Mouse (Mus musculus): Measurements from ENCODE around the gene Krtdap.
"Not testable (repeated sequence)": the region's sequence is repeated elsewhere in the genome, so short reads cannot be mapped to it uniquely, and the experiment has no call there.

Krtdap gene

DNA sequence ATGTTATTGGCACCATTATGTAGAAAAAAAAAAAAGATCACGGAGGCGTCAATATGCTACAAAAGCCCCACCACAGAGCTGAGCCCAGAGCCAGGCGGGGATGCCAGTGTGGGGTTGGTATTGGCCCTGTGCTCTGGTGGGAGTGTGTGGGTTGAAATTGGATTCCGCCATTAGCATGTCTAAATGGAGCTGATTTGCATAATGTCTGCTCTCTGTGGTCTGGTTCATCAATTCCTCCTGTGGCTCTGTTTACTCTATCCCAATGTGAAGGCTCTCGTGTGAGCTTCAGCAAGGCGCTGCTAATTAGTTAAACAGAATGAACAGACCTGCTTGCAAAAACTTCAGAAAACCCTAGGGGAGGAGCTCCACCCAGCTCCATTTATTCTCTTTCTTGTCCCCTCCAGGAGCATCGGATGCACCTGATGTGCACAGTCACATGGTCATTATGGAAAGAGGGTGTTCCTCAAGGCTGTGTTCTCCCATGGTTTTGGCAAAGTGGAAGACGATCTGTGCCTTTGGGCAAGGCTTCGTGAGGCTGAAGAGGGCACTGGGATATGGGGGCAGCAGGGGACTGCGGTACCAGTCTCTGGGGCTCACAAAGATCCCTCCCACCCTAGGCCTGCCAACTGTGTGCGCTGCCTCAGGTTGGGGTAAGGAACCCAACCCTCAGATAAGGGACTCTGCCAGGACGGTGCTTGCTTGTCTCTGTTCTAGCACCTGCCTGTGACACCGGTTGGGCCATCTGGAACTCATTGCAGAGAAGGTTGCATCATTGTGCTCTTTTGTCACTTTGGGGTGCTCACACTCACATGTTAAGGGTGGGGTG, 1.8 kb upstream of the Krtdap start:
- DNase-seq (ENCODE audit: low read depth, low spot score) = no peak

DNA sequence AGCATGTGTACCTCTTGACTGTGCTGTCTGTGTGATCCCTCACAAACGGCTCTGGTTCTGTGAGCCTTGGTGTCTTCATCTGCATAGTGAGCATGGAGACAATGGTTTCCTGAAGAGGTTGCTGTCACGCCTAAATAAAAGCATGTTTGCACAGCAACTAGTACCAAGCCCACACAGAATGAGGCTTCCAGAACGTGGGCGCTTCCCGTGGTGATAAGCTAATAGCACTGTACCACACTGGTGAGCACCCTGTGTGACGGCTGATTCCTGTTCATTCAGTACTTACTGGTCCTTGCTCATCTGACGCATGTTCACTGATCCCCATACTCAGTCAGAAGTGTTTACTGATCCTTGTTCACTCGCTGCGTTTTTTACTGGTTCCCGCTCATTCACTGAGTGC, 2.4 kb downstream of the Krtdap start:
- no peak for DNase-seq (ENCODE audit: low read depth, low spot score)

DNA sequence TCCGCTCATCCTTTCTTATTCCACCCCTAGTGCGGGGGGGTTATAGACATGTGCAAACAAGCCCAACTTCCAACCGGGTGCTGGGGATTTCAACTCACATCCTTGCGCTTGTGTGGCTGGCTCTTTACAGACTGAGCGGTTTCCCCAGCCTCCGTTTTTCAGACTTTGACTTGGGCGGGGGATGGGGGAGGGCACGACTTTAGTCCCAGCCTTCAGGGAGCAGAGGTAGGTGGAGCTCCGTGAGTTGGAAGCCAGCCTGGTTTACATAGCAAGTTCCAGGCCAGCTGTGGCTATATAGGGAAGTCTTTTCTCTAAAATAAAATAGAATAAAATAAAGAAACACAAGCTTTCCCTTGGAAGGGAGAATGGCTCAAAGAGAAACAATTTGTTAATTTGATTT, 4.2 kb downstream of the Krtdap start:
- DNase-seq (ENCODE audit: low read depth, low spot score) = no peak

DNA sequence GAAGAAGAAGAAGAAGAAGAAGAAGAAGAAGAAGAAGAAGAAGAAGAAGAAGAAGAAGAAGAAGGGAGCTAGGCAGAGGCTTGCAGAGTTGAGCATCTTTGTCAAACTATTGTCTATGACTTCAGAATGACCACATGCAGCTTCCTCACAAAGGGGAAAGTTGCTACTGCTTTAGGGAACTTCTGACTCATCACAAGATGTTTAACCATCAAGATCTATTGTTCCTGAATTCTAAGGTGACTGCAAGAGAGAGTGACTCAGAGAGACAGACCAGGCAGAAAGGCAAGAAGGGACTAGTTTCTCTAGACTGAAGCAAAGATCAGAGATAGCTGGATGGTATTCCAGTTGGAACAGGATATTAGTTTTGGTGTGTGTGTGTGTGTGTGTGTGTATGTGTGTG, 7.2 kb downstream of the Krtdap start:
- DNase-seq (ENCODE audit: low read depth, low spot score) = no peak

DNA sequence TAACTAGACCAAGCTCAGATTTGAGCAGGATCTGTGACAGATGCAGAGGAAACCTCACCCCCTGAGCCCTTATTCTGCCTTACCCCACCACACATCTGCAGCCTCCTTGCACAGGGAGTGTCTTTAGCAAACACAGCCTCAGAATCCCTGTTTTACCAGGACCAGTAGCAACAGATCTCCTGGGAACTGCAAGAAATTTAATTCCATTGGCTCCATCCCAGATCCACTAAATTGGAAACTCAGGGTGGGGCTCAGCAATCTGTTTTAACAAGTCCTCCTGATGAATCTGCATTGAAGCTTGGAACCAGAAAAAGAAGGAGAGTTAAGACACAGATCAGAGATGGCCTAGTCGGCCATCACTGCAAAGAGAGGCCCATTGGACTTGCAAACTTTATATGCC, 9.1 kb downstream of the Krtdap start:
- DNase-seq (ENCODE audit: low read depth, low spot score) = no peak

DNA sequence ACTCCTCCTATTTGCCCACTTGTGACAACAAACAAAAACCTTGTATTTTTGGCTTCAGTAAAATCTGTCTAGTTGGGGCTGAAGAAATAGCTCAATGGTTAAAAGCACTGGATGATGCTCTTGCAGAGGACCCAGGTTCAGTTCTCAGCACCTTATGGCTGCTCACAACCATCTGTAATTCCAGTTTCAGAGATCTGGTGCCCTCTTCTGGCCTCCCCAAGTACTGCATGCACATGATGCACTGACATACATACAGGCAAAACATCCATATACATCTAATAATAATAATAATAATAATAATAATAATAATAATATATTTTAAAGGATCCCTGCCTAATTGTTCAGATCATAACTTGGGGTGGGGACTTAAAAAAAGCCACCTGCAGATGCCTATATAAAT, 13.0 kb downstream of the Krtdap start:
- DNase-seq (ENCODE audit: low read depth, low spot score) = no peak

DNA sequence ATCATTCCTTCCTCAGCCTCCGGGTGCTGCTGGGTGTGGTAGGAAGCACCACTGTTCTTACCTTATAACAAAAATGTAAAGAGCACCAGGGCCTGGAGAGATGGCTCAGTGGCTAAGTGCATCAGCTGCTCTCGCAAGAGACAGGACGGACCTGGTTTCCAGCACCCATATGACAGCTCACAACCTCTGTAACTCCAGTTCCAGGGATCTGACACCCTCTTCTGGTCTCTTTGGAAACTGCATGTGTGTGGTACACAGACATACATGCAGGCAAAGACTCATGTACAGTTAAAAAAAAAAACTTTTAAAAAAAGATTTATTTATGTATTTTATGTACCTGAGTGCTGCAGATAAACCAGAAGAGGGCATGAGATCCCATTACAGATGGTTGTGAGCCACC, 15.6 kb downstream of the Krtdap start:
- DNase-seq (ENCODE audit: low read depth, low spot score) = no peak

DNA sequence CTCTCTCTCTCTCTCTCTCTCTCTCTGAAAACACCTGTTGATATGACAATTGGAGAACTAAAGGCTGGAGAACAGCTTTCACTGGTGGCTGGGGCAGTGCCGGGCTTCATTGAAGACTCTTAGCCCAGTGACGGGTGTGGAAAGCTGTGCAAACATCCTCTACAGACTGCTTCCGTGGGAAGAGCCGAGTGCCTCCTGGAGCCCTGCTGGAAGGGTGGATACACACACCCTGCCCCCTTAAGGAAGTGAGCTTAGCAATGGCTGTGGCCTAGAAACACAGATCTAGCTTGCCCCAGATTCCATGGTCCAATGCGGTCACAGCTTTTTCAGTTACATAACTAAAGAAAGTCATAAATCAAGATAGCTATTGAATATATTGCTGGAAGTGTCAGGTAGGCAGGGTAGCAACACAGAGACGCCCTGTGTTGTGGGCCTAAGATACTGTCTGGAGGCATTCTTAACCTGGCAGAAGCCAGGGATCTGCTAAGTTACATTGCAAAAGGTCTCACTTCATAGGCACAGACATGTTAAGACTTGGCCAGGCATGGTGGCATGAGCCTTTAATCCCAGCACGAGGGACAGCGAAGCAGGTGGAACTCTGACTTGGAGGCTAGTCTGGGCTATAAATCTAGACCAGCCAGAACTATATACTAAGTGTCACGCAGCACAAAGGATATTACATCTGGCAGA, 16.5 kb downstream of the Krtdap start:
- no peak for DNase-seq (ENCODE audit: low read depth, low spot score)

DNA sequence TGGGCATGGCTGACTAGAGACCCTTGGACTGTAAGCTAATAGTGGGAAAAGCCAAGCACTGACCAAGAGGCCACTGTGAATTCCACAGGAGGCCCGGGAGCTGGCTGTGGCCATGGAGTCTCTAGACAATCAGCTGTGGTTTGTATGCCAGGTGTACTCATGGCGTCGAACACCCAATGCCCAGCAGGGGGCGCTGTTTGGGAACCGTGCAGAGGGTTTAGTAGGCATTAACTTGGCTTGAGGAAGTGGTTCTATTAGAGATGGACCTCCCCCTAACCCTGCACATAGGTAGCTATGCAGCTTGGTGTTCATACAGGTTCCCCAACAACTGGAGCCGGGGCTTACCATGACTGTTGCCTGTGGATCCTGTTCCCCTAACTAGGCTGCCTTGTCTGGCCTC, 18.2 kb downstream of the Krtdap start:
- no peak for DNase-seq (ENCODE audit: low read depth, low spot score)

DNA sequence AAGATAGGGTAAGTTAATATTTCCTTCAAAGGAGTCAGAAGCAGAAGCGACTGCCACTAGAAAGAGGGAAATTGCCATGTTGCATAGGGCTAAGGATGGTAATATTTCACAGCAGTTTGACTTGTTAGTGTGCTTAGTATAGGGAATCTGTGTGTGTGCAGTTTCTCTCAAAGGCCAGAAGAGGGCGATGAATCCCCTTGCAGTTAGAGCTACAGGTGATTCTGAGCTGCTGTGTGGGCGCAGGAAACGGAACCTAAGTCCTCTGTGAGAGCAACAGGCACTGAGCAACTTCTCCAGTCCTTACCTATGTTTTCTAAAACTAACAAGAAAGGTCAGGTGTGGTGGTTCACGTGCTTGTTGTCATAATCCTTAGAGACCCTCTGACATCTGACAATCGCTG, 22.6 kb downstream of the Krtdap start:
- no peak for DNase-seq (ENCODE audit: low read depth, low spot score)

DNA sequence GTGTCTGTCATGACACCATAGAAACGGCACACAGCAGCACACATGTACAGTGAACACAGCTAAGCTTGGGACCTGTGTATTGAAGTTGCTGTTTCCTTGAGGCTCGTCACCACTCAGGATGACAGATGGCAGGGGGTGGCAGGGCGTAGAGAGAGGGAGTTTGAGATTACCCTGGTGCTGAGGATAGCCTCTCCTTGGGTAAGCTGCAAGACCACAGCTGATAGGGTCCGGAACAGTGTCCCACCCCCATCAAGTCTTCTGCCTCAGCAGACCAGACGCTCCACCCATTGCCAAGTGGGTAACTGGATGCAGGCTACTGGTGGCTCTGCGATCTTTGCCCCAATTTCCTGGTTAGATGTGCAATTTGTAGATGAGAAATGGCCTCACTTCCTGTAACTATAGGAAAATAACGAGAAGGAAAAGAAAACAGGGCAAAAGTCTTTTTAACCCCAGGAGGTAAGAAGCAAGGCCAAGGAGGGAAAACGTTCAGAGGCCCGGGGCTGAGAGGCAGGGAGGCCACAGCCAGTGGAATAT, 24.1 kb downstream of the Krtdap start:
- DNase-seq (ENCODE audit: low read depth, low spot score) = no peak

DNA sequence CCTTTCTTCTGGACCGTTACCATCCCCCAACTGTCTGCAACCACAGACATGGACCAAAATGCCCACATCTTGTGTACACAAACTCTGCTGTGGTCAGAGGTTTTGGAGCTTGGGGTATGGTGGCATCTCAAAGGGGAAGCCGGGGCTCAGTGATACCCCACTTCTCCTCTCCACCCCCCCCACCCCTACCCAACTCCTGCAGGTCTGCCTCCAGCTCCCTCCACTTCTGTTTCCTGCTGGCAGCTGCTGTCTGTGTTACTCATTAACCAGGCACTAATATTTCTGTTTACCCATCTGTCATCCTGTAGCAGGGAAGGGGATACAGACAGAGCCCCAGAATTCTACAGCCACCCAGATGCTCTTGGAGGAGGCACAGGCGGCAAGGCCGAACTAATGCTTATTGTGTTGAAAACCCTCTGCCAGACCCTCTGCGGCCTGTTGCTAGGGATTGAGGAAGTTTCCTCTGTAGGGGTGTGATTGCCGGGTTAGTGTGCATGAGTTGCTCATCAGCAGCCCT, 24.7 kb downstream of the Krtdap start:
- no peak for DNase-seq (ENCODE audit: low read depth, low spot score)

DNA sequence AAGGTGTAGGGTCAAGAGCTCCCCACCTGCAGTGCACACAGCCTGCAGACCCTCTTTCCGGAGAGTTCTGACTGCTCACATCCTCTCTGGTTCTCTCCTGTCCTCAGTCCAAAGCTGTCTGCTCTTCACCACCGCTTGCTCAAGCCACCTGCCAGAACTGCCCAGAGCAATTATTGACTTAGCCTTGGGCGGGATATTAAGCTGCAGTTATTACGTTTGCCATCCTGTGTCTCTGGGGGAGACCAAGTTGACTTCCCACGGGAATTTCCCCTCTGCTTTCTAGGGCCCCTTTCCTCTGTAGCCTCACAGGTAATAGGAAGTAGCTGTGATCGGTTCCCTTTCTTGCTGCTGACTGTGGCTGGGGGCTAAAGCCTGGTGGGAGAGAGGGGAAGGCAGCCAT, 32.4 kb downstream of the Krtdap start:
- no peak for DNase-seq (ENCODE audit: low read depth, low spot score)

DNA sequence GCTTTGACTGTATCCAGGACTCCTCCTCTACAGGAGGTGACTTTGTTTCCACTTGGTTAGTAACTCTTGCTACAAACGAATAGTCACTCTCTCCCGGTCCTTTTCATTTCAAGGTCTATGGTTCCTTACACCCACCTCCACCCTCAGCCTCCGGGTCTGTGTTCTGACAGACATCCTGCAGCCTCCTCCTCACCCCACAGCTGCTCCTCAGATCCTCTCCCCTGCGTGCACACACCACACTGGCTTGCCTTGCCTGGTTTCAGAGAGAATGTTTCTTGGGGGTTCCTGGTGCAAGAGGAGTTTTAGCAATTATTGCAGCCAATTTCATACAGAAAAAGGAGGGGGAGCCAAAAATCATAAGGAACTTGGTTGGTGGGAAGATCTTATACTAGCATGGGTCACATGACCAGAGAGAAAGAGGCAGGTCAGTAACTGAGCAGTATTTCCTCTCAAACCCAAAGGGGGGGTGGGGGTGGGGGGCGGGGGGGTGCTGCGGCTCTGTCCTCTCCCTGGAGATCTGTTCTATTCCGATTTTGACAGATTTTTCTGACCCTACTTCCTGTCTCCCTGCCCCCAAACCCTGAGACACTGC, 33.3 kb downstream of the Krtdap start:
- DNase-seq (ENCODE audit: low read depth, low spot score) = no peak

DNA sequence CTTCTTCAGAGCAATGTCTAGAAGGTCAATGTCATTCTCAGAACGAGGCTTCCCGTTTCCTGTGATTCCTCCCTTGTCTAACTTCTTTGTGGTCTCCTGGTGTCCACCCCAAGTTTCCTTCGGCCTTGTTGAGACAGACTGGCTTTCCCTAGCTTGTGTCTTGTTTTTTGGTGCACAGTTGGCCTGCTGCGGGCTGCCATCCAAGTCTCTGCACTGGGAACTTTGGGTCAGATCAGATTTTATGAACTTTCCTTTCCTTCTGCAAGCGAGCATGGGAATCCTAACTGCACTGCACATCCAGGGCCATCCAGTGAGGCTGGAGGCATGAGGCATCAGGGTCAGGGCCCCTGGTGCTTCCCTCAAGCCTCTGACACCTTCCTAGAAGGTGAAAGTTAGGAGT, 33.8 kb downstream of the Krtdap start:
- DNase-seq (ENCODE audit: low read depth, low spot score) = no peak

DNA sequence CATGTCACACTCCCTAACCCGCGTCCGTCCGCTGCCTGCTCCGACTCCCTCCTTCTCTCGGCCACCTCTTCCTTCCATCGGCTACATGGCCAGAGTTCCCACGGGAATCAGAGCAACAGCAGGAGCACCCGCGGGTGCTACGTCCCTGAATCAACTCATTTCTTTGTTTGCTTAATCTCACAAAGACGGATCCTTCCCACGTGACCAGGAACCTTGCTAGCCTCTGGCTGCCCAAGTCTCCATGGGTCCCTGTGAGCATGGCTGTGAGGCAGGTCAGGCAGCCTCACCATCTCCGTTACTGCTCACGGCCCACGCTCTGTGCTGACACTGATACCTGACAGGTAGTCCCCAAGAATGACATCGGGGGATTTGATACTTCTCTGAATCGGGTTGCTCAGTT, 36.0 kb downstream of the Krtdap start, which contains the start of gene Ffar2:
Gene Ffar2, minus strand, starts transcription at position 101 of the 400 bp plus-strand sequence.
- no peak for DNase-seq (ENCODE audit: low read depth, low spot score)

DNA sequence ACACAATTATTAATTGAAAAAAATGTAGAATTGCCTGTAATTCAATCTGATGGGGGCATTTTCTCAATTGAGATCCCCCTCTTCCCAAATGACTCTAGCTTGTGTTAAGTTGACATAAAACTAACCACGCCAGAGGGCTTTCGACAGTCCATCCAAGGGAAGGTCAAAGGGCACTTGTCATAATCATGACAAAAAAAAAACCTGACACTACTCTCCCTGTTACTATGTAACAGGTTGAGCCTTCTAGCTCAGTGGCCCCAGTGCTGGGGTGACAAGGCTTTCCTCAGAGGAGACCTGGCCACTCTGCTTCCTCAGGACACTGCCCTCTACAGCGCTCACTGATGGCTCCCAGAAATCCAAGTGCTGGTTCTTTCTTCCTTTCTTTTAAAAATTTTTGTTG, 36.6 kb downstream of the Krtdap start:
- DNase-seq (ENCODE audit: low read depth, low spot score) = no peak

DNA sequence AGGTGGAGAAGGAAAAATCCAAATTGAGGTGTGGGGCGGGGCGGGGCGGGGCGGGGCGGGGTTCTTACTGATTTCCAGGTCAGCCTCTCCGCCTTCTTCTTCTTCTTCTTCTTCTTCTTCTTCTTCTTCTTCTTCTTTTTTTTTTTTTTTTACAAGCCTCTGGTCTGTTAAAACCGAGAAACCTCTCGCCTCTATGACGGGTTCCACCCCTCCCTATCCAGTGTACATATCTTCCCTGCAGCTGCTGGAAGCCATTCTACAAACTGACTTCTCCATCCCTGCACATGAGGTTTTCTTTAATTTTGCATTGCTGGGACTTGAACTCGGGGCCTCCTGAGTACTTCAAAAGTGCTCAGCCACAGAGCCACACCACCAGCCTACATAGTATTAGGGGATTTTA, 39.0 kb downstream of the Krtdap start:
- DNase-seq (ENCODE audit: low read depth, low spot score) = no peak

DNA sequence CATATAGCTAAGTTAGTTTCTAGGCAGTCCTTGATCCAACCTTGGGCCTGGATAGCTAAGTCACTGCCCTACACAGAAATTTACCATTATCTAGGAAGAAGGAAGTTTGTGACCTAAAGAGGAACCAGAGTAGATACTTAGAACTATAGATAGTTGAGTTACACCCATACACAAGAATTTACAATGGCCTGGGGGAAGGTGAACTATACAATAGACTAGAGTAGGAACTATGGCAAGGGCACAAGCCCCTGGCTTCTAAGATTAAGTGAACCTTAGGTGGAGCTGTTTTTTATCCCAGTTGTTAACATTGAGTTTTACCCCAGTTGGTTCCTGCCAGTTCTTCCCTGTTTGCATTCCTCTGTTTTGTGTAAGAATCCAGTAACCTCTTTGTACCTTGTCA, 41.2 kb downstream of the Krtdap start:
- not testable (repeated sequence) for DNase-seq (ENCODE audit: low read depth, low spot score)

DNA sequence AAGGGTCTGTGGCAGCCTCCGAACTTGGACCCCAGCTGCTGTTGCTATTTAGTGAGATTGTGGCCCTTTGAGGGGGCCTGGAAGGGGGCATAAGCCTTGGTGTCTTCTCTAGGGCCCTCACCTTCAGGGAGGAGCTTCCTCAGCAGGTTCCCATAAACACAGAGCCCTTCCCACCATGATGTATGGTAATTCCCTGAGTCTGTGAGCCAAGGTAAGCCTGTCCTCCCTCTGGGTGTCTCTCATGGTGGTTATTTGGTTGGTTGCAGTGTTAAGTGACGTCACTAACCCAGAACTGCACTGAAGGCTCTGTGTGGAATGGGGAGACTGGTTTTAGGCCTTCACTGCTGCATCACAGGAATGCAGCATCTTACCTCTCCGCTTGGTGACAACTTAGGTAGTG, 41.7 kb downstream of the Krtdap start:
- DNase-seq (ENCODE audit: low read depth, low spot score) = no peak

DNA sequence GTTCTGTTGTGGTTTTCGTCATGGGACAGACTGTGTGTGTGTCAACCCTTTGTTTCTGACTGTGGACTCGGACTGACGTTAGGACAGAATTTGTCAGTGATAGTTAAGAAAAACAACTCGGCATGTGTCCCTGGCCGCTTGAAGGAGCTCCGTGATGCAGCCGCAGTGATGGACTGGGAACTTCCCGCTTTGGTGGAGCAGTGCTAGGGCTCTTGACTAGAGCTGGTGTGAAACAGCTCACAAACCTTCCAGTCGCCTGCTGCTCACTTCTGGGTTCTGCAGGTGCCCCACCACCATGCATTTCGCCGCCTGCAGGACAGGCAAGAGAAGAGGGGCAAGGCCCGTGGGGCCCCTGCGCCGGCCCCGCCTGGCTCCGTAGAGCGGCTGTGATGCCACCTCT, 44.6 kb downstream of the Krtdap start:
- DNase-seq (ENCODE audit: low read depth, low spot score) = no peak

DNA sequence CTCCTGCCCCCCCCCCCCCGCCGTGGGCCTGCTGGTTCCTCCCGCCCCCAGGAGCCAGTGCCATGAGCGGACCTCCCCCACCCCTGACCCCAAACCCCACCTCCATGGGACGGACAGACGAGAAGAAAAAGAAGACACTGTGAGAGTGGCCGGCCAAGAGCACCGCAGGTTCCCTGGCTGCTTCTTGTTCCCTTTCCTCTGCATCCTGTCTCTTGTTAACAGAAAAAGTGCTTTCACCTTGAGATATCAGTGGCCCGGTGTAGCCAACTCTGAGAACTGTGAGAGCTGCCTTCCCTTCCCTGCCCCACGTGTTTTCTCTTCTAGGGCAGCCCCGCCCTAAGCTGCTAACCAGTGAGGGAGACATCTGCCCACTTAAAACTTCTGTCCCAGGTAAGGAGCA, 45.0 kb downstream of the Krtdap start:
- not testable (repeated sequence) for DNase-seq (ENCODE audit: low read depth, low spot score)
